Mouse (Mus musculus): ENCODE measurements at regions not wholly inside any gene's neighbourhood (a gene's known extent, or its start where the extent isn't known, plus 50 kb on each side); places are given as distances from the start of the nearest gene placed in this dataset.
"Not testable (repeated sequence)": the region's sequence is repeated elsewhere in the genome, so short reads cannot be mapped to it uniquely, and the experiment has no call there.

GRCm38 (mm10) chr3:40379063-40379462 lies 152.0 kb upstream of the Intu start:
- no peak for TF ChIP-seq CTCF (IDR thresholded peaks at IDR 0.05; ENCODE audit: borderline replicate concordance, insufficient read depth, low read length)
- TF ChIP-seq POLR2A (IDR thresholded peaks at IDR 0.05; ENCODE audit: low read depth, low read length) = no peak
- H3K27ac ChIP-seq (ENCODE audit: insufficient read depth, low read length) = no peak overlapping the region
- no peak overlapping the region for H3K4me3 ChIP-seq (ENCODE audit: insufficient read depth, low read length)
- no peaks in the 10 kb centered on the region for H3K4me1 ChIP-seq (ENCODE audit: control insufficient read depth, insufficient read depth, low read length)

- H3K4me3 ChIP-seq (ENCODE audit: insufficient read depth, low read length) = no peak overlapping the region
- no peak overlapping the region for H3K27ac ChIP-seq (ENCODE audit: insufficient read depth, low read length)
- TF ChIP-seq POLR2A (IDR thresholded peaks at IDR 0.05; ENCODE audit: low read depth, low read length) = no peak
- TF ChIP-seq CTCF (IDR thresholded peaks at IDR 0.05; ENCODE audit: borderline replicate concordance, insufficient read depth, low read length) = 0 out of 2 replicates have a peak, but pooled peaks have one; percentile 9
- H3K4me1 ChIP-seq (ENCODE audit: control insufficient read depth, insufficient read depth, low read length) = no peaks in the 10 kb centered on the region
Measured at GRCm38 (mm10) chr3:40391631-40392030, 139.5 kb upstream of the Intu start.

- H3K27ac ChIP-seq (ENCODE audit: insufficient read depth, low read length) = no peak overlapping the region
- TF ChIP-seq POLR2A (IDR thresholded peaks at IDR 0.05; ENCODE audit: low read depth, low read length) (no peak), CTCF (IDR thresholded peaks at IDR 0.05; ENCODE audit: borderline replicate concordance, insufficient read depth, low read length) (no peak)
- no peak overlapping the region for H3K4me3 ChIP-seq (ENCODE audit: insufficient read depth, low read length)
- no peaks in the 10 kb centered on the region for H3K4me1 ChIP-seq (ENCODE audit: control insufficient read depth, insufficient read depth, low read length)
Measured at GRCm38 (mm10) chr3:40398184-40398583, 132.9 kb upstream of the Intu start.

- Histone ChIP-seq H3K4me1 (ENCODE audit: control insufficient read depth, insufficient read depth, low read length) (no peaks in the 10 kb centered on the region), H3K4me3 (ENCODE audit: insufficient read depth, low read length) (no peak overlapping the region), H3K27ac (ENCODE audit: insufficient read depth, low read length) (no peak overlapping the region)
- TF ChIP-seq POLR2A (IDR thresholded peaks at IDR 0.05; ENCODE audit: low read depth, low read length) (no peak), CTCF (IDR thresholded peaks at IDR 0.05; ENCODE audit: borderline replicate concordance, insufficient read depth, low read length) (no peak)
Measured at GRCm38 (mm10) chr3:40403402-40403801, 127.7 kb upstream of the Intu start.

GRCm38 (mm10) chr3:40405095-40405948 lies 125.8 kb upstream of the Intu start:
- H3K4me1 ChIP-seq (ENCODE audit: control insufficient read depth, insufficient read depth, low read length) = no peaks in the 10 kb centered on the region
- TF ChIP-seq CTCF (IDR thresholded peaks at IDR 0.05; ENCODE audit: borderline replicate concordance, insufficient read depth, low read length) = no peak
- no peak for TF ChIP-seq POLR2A (IDR thresholded peaks at IDR 0.05; ENCODE audit: low read depth, low read length)
- no peak overlapping the region for H3K4me3 ChIP-seq (ENCODE audit: insufficient read depth, low read length)
- H3K27ac ChIP-seq (ENCODE audit: insufficient read depth, low read length) = no peak overlapping the region

GRCm38 (mm10) chr3:40405949-40406236 lies 125.2 kb upstream of the Intu start:
- H3K4me3 ChIP-seq (ENCODE audit: insufficient read depth, low read length) = no peak overlapping the region
- H3K27ac ChIP-seq (ENCODE audit: insufficient read depth, low read length) = no peak overlapping the region
- H3K4me1 ChIP-seq (ENCODE audit: control insufficient read depth, insufficient read depth, low read length) = no peaks in the 10 kb centered on the region
- TF ChIP-seq POLR2A (IDR thresholded peaks at IDR 0.05; ENCODE audit: low read depth, low read length) (no peak), CTCF (IDR thresholded peaks at IDR 0.05; ENCODE audit: borderline replicate concordance, insufficient read depth, low read length) (no peak)

- H3K4me3 ChIP-seq (ENCODE audit: insufficient read depth, low read length) = no peak overlapping the region
- H3K27ac ChIP-seq (ENCODE audit: insufficient read depth, low read length) = no peak overlapping the region
- H3K4me1 ChIP-seq (ENCODE audit: control insufficient read depth, insufficient read depth, low read length) = no peaks in the 10 kb centered on the region
- TF ChIP-seq POLR2A (IDR thresholded peaks at IDR 0.05; ENCODE audit: low read depth, low read length) (no peak), CTCF (IDR thresholded peaks at IDR 0.05; ENCODE audit: borderline replicate concordance, insufficient read depth, low read length) (no peak)
Measured at GRCm38 (mm10) chr3:40408921-40409488, 122.1 kb upstream of the Intu start.

- TF ChIP-seq POLR2A (IDR thresholded peaks at IDR 0.05; ENCODE audit: low read depth, low read length) = no peak
- TF ChIP-seq CTCF (IDR thresholded peaks at IDR 0.05; ENCODE audit: borderline replicate concordance, insufficient read depth, low read length) = no peak
- Histone ChIP-seq H3K27ac (ENCODE audit: insufficient read depth, low read length) (no peak overlapping the region), H3K4me1 (ENCODE audit: control insufficient read depth, insufficient read depth, low read length) (no peaks in the 10 kb centered on the region), H3K4me3 (ENCODE audit: insufficient read depth, low read length) (no peak overlapping the region)
Measured at GRCm38 (mm10) chr3:40410749-40411310, 120.3 kb upstream of the Intu start.

- H3K4me1 ChIP-seq (ENCODE audit: control insufficient read depth, insufficient read depth, low read length); H3K27ac ChIP-seq (ENCODE audit: insufficient read depth, low read length); H3K4me3 ChIP-seq (ENCODE audit: insufficient read depth, low read length): not testable (repeated sequence)
Measured at GRCm38 (mm10) chr3:40425183-40425844, 105.8 kb upstream of the Intu start.

- no peak for TF ChIP-seq POLR2A (IDR thresholded peaks at IDR 0.05; ENCODE audit: low read depth, low read length)
- no peak for TF ChIP-seq CTCF (IDR thresholded peaks at IDR 0.05; ENCODE audit: borderline replicate concordance, insufficient read depth, low read length)
- Histone ChIP-seq H3K4me1 (ENCODE audit: control insufficient read depth, insufficient read depth, low read length) (peaks cover 7% of the 10 kb centered on the region; the same call in 1 of the 2 replicates), H3K27ac (ENCODE audit: insufficient read depth, low read length) (no peak overlapping the region), H3K4me3 (ENCODE audit: insufficient read depth, low read length) (no peak overlapping the region)
Measured at GRCm38 (mm10) chr3:40426070-40426469, 105.0 kb upstream of the Intu start.
